Mouse (Mus musculus): ENCODE measurements around the gene Immp2l. TPM values are rescaled to one million over a fixed set of nuclear protein-coding genes. Genes with fewer than 3 reads are reported as not detected.

Gene Immp2l
- 3.3 and 5.8 TPM in 2 replicates for polyA plus RNA-seq (2012; rRNA removed)

DNA sequence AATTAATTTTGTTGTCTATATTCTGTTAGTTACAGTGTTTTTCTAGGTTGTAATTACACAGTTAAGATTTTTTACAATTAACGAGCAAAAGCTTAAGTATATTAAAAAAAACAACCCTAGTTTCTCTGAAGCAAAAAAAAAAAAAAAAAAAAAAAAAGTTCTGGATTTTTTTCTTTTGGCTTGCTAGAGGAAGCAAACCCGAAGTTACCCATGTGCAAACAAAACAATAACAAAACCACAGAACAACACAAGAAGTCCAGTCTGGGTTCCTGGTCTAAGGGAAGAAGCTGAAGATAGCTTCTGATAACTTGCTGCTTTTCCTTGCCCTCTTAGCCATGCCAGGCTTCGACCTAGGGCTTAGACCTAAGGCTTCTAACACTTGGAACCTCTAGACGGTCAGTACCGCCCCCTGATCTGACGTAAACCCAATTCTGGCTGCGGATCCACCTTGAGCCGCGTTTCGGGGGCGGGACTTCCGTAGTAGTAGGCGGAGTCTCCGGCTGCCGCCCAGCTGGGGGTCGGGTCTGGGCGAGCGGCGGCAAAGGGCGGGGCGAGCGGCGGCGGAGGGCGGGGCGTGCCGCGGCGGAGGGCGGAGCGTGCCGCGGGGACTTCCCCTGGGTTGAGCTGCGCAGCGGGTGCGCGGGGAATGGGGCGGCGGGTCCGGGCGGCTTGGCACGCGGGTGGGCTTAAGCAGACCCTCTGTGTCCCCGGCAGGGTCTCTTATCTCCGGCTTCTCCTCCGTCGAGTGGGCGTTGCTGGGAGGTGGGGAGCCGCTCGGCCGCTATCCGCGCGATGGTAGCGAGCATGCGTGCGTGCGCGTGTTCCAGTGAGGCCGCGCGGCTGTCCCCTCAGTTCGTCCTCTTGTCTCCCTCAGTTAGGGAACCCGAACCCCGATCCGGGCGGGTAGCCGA lies at the start of gene Immp2l:
TSS of gene Immp2l (plus strand) at position 580 of the 911 bp plus-strand sequence.

DNA sequence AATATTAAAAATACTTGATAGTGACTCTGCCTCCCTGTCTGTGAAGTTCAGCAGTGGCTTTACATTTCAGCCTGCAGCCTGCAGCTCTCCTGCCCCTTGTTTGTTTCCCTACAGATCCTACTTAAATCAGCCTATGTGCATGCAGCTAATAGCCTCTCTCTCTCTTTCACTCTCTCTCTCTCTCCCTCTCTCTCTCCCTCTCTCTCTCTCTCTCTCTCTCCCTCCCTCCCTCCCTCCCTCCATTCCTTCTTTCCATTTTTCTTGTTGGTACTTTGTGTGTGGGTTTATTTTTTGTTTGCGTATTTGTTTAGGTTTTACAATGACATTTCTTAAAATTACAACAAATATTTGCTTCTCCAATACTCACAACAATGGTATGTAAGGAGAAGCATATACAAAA lies 462.4 kb downstream of the Immp2l start, which contains the start of gene Lrrn3:
TSS of gene Lrrn3 (minus strand) at position 101 of the 400 bp plus-strand sequence.

